Mouse (Mus musculus) frontal cortex, adult 2 months (tissue): ENCODE data around the gene Ly6g5c. TPM values are rescaled to one million over a fixed set of nuclear protein-coding genes. Genes with fewer than 3 reads are reported as not detected.

Experiments used
- DNase-seq, 2 experiments: peaks; one replicate each; pipeline ENCODE4 v3.0.0; 2022; ENCODE audit warnings: low spot score in 1 of 2; ENCODE audit errors: extremely low spot score in 1 of 2
- polyA plus RNA-seq: library from polyadenylated mRNA; depleted of rRNA; stranded (reverse); fragments of >200 nt; gene quantifications from 2 replicates; pipeline ENCODE4 v1.2.3, GENCODE M21; 2012

Ly6g5c gene
- polyA plus RNA-seq, 1 experiment, result not detected

- peak in 1 of 2 experiments; percentile 41 for DNase-seq
Observed at GRCm38 (mm10) chr17:35135591-35136320, 27.7 kb downstream of the Ly6g5c start.

- DNase-seq, result no peak
Observed at GRCm38 (mm10) chr17:35139269-35139668, 31.2 kb downstream of the Ly6g5c start.

- DNase-seq, result no peak
Observed at GRCm38 (mm10) chr17:35140490-35140996, 32.5 kb downstream of the Ly6g5c start.

- no peak for DNase-seq
Observed at GRCm38 (mm10) chr17:35141971-35142370, 33.9 kb downstream of the Ly6g5c start.

- no peak for DNase-seq
Observed at GRCm38 (mm10) chr17:35146139-35146538, 38.1 kb downstream of the Ly6g5c start.

- DNase-seq, result no peak
Observed at GRCm38 (mm10) chr17:35147348-35147747, 39.3 kb downstream of the Ly6g5c start.

GRCm38 (mm10) chr17:35147922-35148639, 40.0 kb downstream of the Ly6g5c start:
- no peak for DNase-seq

GRCm38 (mm10) chr17:35152121-35152520, 44.0 kb downstream of the Ly6g5c start:
- no peak for DNase-seq

GRCm38 (mm10) chr17:35153077-35153476, 45.0 kb downstream of the Ly6g5c start:
- no peak for DNase-seq

- no peak for DNase-seq
Observed at GRCm38 (mm10) chr17:35153931-35154330, 45.9 kb downstream of the Ly6g5c start.

- no peak for DNase-seq
Observed at GRCm38 (mm10) chr17:35154616-35155015, 46.5 kb downstream of the Ly6g5c start.

- DNase-seq, result no peak
Observed at GRCm38 (mm10) chr17:35155451-35155850, 47.4 kb downstream of the Ly6g5c start.

GRCm38 (mm10) chr17:35156461-35157200, 48.6 kb downstream of the Ly6g5c start:
- DNase-seq, result no peak

GRCm38 (mm10) chr17:35157254-35157653, 49.2 kb downstream of the Ly6g5c start:
- no peak for DNase-seq

GRCm38 (mm10) chr17:35157661-35158175, 49.6 kb downstream of the Ly6g5c start:
- no peak for DNase-seq

- no peak for DNase-seq
Observed at GRCm38 (mm10) chr17:35158850-35159593, 50.9 kb downstream of the Ly6g5c start.

- no peak for DNase-seq
Observed at GRCm38 (mm10) chr17:35159638-35160037, 51.6 kb downstream of the Ly6g5c start.

- no peak for DNase-seq
Observed at GRCm38 (mm10) chr17:35161421-35161820, 53.3 kb downstream of the Ly6g5c start.
